Mouse (Mus musculus) spleen, postnatal 36 days (tissue): ENCODE data around the gene Ylpm1.

ENCODE experiments used
- DNase-seq, 2 experiments: peaks; one replicate each; pipeline ENCODE4 v3.0.0; 2022; ENCODE audit warnings: low spot score in 2 of 2, mixed read lengths in 1 of 2

Ylpm1 gene

GRCm38 (mm10) chr12:85007021-85007420, 10.9 kb downstream of the Ylpm1 start:
- no peak for DNase-seq

GRCm38 (mm10) chr12:85009776-85010175, 13.7 kb downstream of the Ylpm1 start:
- no peak for DNase-seq

GRCm38 (mm10) chr12:85010541-85010940, 14.4 kb downstream of the Ylpm1 start:
- DNase-seq, result no peak

- DNase-seq, result no peak
These were observed 16.1 kb downstream of the Ylpm1 start for GRCm38 (mm10) chr12:85012185-85012584.

- no peak for DNase-seq
These were observed 25.9 kb downstream of the Ylpm1 start for GRCm38 (mm10) chr12:85022071-85022470.

GRCm38 (mm10) chr12:85032710-85033109, 36.6 kb downstream of the Ylpm1 start:
- peak in 1 of 2 experiments; percentile 4 for DNase-seq

GRCm38 (mm10) chr12:85051218-85051617, 55.1 kb downstream of the Ylpm1 start:
- DNase-seq, result no peak

GRCm38 (mm10) chr12:85071043-85071442, 74.9 kb downstream of the Ylpm1 start:
- DNase-seq, result no peak

- DNase-seq, result no peak
These were observed 81.0 kb downstream of the Ylpm1 start for GRCm38 (mm10) chr12:85077100-85077499.

GRCm38 (mm10) chr12:85084257-85084656, 88.1 kb downstream of the Ylpm1 start:
- DNase-seq, result no peak

GRCm38 (mm10) chr12:85084941-85085340, 88.8 kb downstream of the Ylpm1 start:
- DNase-seq, result no peak

GRCm38 (mm10) chr12:85087845-85088244, 91.7 kb downstream of the Ylpm1 start:
- no peak for DNase-seq

- no peak for DNase-seq
These were observed 95.1 kb downstream of the Ylpm1 start for GRCm38 (mm10) chr12:85091190-85091589.

GRCm38 (mm10) chr12:85092214-85092613, 96.1 kb downstream of the Ylpm1 start:
- peak; percentile 55 to 68 for DNase-seq

- peak in 1 of 2 experiments; percentile 4 for DNase-seq
These were observed 97.9 kb downstream of the Ylpm1 start for GRCm38 (mm10) chr12:85094010-85094409.

GRCm38 (mm10) chr12:85094706-85095105, 98.6 kb downstream of the Ylpm1 start:
- no peak for DNase-seq

- no peak for DNase-seq
These were observed 99.0 kb downstream of the Ylpm1 start for GRCm38 (mm10) chr12:85095146-85095545.

- DNase-seq, result no peak
These were observed 99.7 kb downstream of the Ylpm1 start for GRCm38 (mm10) chr12:85095859-85096258.

GRCm38 (mm10) chr12:85101001-85101400, 104.9 kb downstream of the Ylpm1 start:
- no peak for DNase-seq

- no peak for DNase-seq
These were observed 105.5 kb downstream of the Ylpm1 start for GRCm38 (mm10) chr12:85101521-85102106.

GRCm38 (mm10) chr12:85103096-85103495, 107.0 kb downstream of the Ylpm1 start:
- DNase-seq, result no peak

GRCm38 (mm10) chr12:85104789-85105188, 108.7 kb downstream of the Ylpm1 start:
- DNase-seq, result no peak

- DNase-seq, result no peak
These were observed 110.2 kb downstream of the Ylpm1 start for GRCm38 (mm10) chr12:85106292-85106691.

- DNase-seq, result no peak
These were observed 112.5 kb downstream of the Ylpm1 start for GRCm38 (mm10) chr12:85108643-85109042.
